Mouse (Mus musculus) liver, embryonic 15.5 days (tissue): ENCODE data around the gene Prelid1. TPM values are rescaled to one million over a fixed set of nuclear protein-coding genes. Genes with fewer than 3 reads are reported as not detected.

Experiments used
- ATAC-seq: fragments of 200-750 bp; cut with Nextera tagmentation; 2 replicates; pipeline ENCODE4 v1.8.0; 2017; ENCODE audit warnings: moderate number of reproducible peaks, mild to moderate bottlenecking, moderate library complexity; ENCODE audit not compliant: insufficient read depth
- H3K27ac ChIP-seq: fragments of 300-500 bp; sonication (generic); replicated peaks from 2 replicates; pipeline ENCODE4 v1.5.1; 2015; ENCODE audit warnings: mild to moderate bottlenecking, inconsistent platforms
- H3K27me3 ChIP-seq: fragments of 300-500 bp; sonication (generic); 2 replicates; pipeline ENCODE4 v1.6.1; 2015; ENCODE audit warnings: mild to moderate bottlenecking, inconsistent platforms
- H3K36me3 ChIP-seq: fragments of 300-500 bp; sonication (generic); replicated peaks from 2 replicates; pipeline ENCODE4 v1.6.1; 2015; ENCODE audit warnings: moderate library complexity, mild to moderate bottlenecking, inconsistent platforms
- H3K4me1 ChIP-seq: fragments of 300-500 bp; sonication (generic); replicated peaks from 2 replicates; pipeline ENCODE4 v1.6.1; 2015; ENCODE audit warnings: inconsistent platforms
- H3K4me2 ChIP-seq: fragments of 300-500 bp; sonication (generic); 2 replicates; pipeline ENCODE4 v1.6.1; 2015; ENCODE audit warnings: moderate library complexity, mild to moderate bottlenecking, inconsistent platforms
- H3K4me3 ChIP-seq: fragments of 300-500 bp; sonication (generic); replicated peaks from 2 replicates; pipeline ENCODE4 v1.5.1; 2015; ENCODE audit warnings: mild to moderate bottlenecking, inconsistent platforms
- H3K9ac ChIP-seq: fragments of 300-500 bp; sonication (generic); 2 replicates; pipeline ENCODE4 v1.6.1; 2015; ENCODE audit warnings: moderate library complexity, mild to moderate bottlenecking, inconsistent platforms
- H3K9me3 ChIP-seq: fragments of 300-500 bp; sonication (generic); replicated peaks from 2 replicates; pipeline ENCODE4 v1.6.1; 2016; ENCODE audit warnings: inconsistent platforms
- WGBS: fragments of 180-500 bp; shearing (Covaris S2); methylation state at CpG from one replicate; pipeline ENCODE4 v1.1.7; 2015; ENCODE audit warnings: mixed read lengths; ENCODE audit not compliant: insufficient replicate concordance; 5-methylcytosine and 5-hydroxymethylcytosine counted together
- polyA plus RNA-seq: library from polyadenylated mRNA; unstranded; fragments of >200 nt; fragmentation: Nextera tagmentation; extraction: Ambion mirVana; gene quantifications from 2 replicates; pipeline ENCODE4 v1.2.1, GENCODE M21; 2015

Prelid1 gene
- polyA plus RNA-seq, 1 experiment from 2014 or later = 211 TPM

GRCm38 (mm10) chr13:55368401-55368800, 48.1 kb downstream of the Prelid1 start:
- Histone ChIP-seq H3K4me2 (no peak overlapping the region), H3K4me3 (no peak overlapping the region), H3K36me3 (no peaks in the 10 kb centered on the region), H3K4me1 (peaks cover 49% of the 10 kb centered on the region), H3K27ac (no peak overlapping the region), H3K9ac (no peak overlapping the region), H3K9me3 (no peaks in the 10 kb centered on the region), H3K27me3 (0 out of 2 replicates have a peak, but pooled peaks cover 7% of the 10 kb centered on the region)
- WGBS = 66% methylated on average over 7 of the region's 7 CpGs
- ATAC-seq = no peak

GRCm38 (mm10) chr13:55369531-55370114, 49.3 kb downstream of the Prelid1 start, which contains the start of gene Rgs14:
Rgs14 (plus strand) TSS chr13:55369732.
- Histone ChIP-seq H3K4me2 (peak within 1 kb of the TSS; percentile 77), H3K9ac (peak within 1 kb of the TSS; percentile 54), H3K36me3 (no peaks in the 10 kb centered on the region), H3K27ac (peak within 1 kb of the TSS; percentile 55), H3K4me3 (peak within 1 kb of the TSS; percentile 54), H3K4me1 (peaks cover 49% of the 10 kb centered on the region), H3K27me3 (0 out of 2 replicates have a peak, but pooled peaks cover 16% of the 10 kb centered on the region), H3K9me3 (no peaks in the 10 kb centered on the region)
- 15% methylated on average over 13 of the region's 13 CpGs for WGBS
- peak; percentile 84 for ATAC-seq

GRCm38 (mm10) chr13:55370234-55370633, 49.9 kb downstream of the Prelid1 start:
- H3K27me3 ChIP-seq = 0 out of 2 replicates have a peak, but pooled peaks cover 16% of the 10 kb centered on the region
- H3K27ac ChIP-seq = peak overlapping the region; percentile 55
- peaks cover 49% of the 10 kb centered on the region for H3K4me1 ChIP-seq
- ATAC-seq = peak; percentile 36; the same call in 1 of the 2 replicates
- WGBS = 16% methylated on average over 3 of the region's 3 CpGs
- peak overlapping the region; percentile 54 for H3K9ac ChIP-seq
- H3K4me3 ChIP-seq = peak overlapping the region; percentile 54
- no peaks in the 10 kb centered on the region for H3K9me3 ChIP-seq
- H3K4me2 ChIP-seq = peak overlapping the region; percentile 77
- no peaks in the 10 kb centered on the region for H3K36me3 ChIP-seq

- H3K4me2 ChIP-seq = peak overlapping the region; percentile 77
- H3K4me1 ChIP-seq = peaks cover 49% of the 10 kb centered on the region
- ATAC-seq = no peak
- H3K36me3 ChIP-seq = no peaks in the 10 kb centered on the region
- no peak overlapping the region for H3K27ac ChIP-seq
- 0 out of 2 replicates have a peak, but pooled peaks cover 16% of the 10 kb centered on the region for H3K27me3 ChIP-seq
- peak overlapping the region; percentile 54 for H3K4me3 ChIP-seq
- H3K9me3 ChIP-seq = no peaks in the 10 kb centered on the region
- WGBS = 61% methylated on average over 8 of the region's 8 CpGs
- no peak overlapping the region for H3K9ac ChIP-seq
Measured at GRCm38 (mm10) chr13:55371007-55371681, 50.8 kb downstream of the Prelid1 start.

GRCm38 (mm10) chr13:55371740-55372139, 51.4 kb downstream of the Prelid1 start:
- H3K27ac ChIP-seq = no peak overlapping the region
- H3K9me3 ChIP-seq = no peaks in the 10 kb centered on the region
- H3K27me3 ChIP-seq = 0 out of 2 replicates have a peak, but pooled peaks cover 16% of the 10 kb centered on the region
- H3K4me1 ChIP-seq = peaks cover 46% of the 10 kb centered on the region
- no peak overlapping the region for H3K9ac ChIP-seq
- H3K4me2 ChIP-seq = peak overlapping the region; percentile 36; the same call in 1 of the 2 replicates
- H3K4me3 ChIP-seq = no peak overlapping the region
- no peak for ATAC-seq
- H3K36me3 ChIP-seq = no peaks in the 10 kb centered on the region
- 59% methylated on average over 5 of the region's 5 CpGs for WGBS

GRCm38 (mm10) chr13:55374206-55374924, 54.1 kb downstream of the Prelid1 start:
- Histone ChIP-seq H3K36me3 (no peaks in the 10 kb centered on the region), H3K27ac (no peak overlapping the region), H3K4me1 (peaks cover 27% of the 10 kb centered on the region), H3K9me3 (no peaks in the 10 kb centered on the region), H3K9ac (no peak overlapping the region), H3K27me3 (0 out of 2 replicates have a peak, but pooled peaks cover 18% of the 10 kb centered on the region), H3K4me2 (no peak overlapping the region), H3K4me3 (no peak overlapping the region)
- no peak for ATAC-seq
- 55% methylated on average over 6 of the region's 6 CpGs for WGBS

Other genes starting within 250 kb of the Prelid1 start
- 11.5 and 13.1 TPM in 2 replicates for gene Uimc1, start 220.2 kb upstream of the Prelid1 start, polyA plus RNA-seq
- gene Zfp346, start 215.2 kb upstream of the Prelid1 start, polyA plus RNA-seq = 6.9 and 7.9 TPM in 2 replicates
- gene Gm17617, start 187.0 kb upstream of the Prelid1 start, polyA plus RNA-seq = not detected in 2 replicates
- gene Fgfr4, start 167.9 kb upstream of the Prelid1 start, polyA plus RNA-seq = 5.8 and 6.8 TPM in 2 replicates
- gene Nsd1, start 110.7 kb upstream of the Prelid1 start, polyA plus RNA-seq = 13.3 and 14.4 TPM in 2 replicates
- 48.6 and 51.3 TPM in 2 replicates for gene Rab24, start 1.4 kb downstream of the Prelid1 start, polyA plus RNA-seq
- gene Mxd3, start 9.3 kb downstream of the Prelid1 start, polyA plus RNA-seq = 28.8 and 33.6 TPM in 2 replicates
- gene Lman2, start 42.3 kb downstream of the Prelid1 start, polyA plus RNA-seq = 58.8 and 62.1 TPM in 2 replicates
- 2.2 and 2.9 TPM in 2 replicates for gene Rgs14, start 49.2 kb downstream of the Prelid1 start, polyA plus RNA-seq
- gene Slc34a1, start 77.7 kb downstream of the Prelid1 start, polyA plus RNA-seq = not detected in 2 replicates
- gene Pfn3, start 94.7 kb downstream of the Prelid1 start, polyA plus RNA-seq = not detected in 2 replicates
- 118 and 151 TPM in 2 replicates for gene F12, start 106.3 kb downstream of the Prelid1 start, polyA plus RNA-seq
- gene Grk6, start 124.6 kb downstream of the Prelid1 start, polyA plus RNA-seq = 24.3 and 27.6 TPM in 2 replicates
- not detected in 2 replicates for gene Prr7, start 143.8 kb downstream of the Prelid1 start, polyA plus RNA-seq
- 7.5 and 7.6 TPM in 2 replicates for gene Dbn1, start 167.6 kb downstream of the Prelid1 start, polyA plus RNA-seq
- gene Pdlim7, start 193.2 kb downstream of the Prelid1 start, polyA plus RNA-seq = 25.2 and 29.5 TPM in 2 replicates
- gene Dok3, start 208.8 kb downstream of the Prelid1 start, polyA plus RNA-seq = 9.6 and 11.0 TPM in 2 replicates
- 23.6 and 24.3 TPM in 2 replicates for gene Ddx41, start 216.2 kb downstream of the Prelid1 start, polyA plus RNA-seq